Mouse (Mus musculus) spleen, adult 18-20 months (tissue): ENCODE measurements around the gene Tnk2.

Source experiments
- DNase-seq, 2 experiments: peaks; one replicate each; pipeline ENCODE4 v3.0.0; 2022; ENCODE audit warnings: mixed read lengths in 2 of 2

Gene Tnk2

GRCm38 (mm10) chr16:32643661-32644061 is at the start of gene Tnk2:
Tnk2 (plus strand) TSS chr16:32643874.
- peak; percentile 88 to 94 for DNase-seq

- DNase-seq: no peak
These were observed 49.8 kb upstream of the Tnk2 start for GRCm38 (mm10) chr16:32593916-32594315.

DNA sequence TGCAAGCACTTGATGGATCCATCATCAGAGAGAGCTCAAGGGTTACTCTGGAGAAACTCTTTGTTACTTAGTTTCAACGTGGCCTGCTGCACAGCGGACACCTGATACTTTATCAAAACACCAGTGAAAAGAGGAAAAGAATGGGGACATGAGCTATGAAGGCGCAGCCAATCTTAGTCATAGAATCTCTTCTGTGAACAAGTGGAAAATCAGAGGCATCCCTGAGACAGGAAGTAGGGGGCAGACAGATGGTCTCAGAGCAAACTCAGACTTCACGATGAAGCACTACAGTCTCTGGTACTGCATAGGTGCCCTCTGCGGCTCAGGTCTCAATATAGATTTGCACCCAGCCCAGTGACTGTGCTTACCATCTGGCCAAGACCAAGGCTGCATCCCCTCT is 49.0 kb upstream of the Tnk2 start:
- no peak for DNase-seq

DNA sequence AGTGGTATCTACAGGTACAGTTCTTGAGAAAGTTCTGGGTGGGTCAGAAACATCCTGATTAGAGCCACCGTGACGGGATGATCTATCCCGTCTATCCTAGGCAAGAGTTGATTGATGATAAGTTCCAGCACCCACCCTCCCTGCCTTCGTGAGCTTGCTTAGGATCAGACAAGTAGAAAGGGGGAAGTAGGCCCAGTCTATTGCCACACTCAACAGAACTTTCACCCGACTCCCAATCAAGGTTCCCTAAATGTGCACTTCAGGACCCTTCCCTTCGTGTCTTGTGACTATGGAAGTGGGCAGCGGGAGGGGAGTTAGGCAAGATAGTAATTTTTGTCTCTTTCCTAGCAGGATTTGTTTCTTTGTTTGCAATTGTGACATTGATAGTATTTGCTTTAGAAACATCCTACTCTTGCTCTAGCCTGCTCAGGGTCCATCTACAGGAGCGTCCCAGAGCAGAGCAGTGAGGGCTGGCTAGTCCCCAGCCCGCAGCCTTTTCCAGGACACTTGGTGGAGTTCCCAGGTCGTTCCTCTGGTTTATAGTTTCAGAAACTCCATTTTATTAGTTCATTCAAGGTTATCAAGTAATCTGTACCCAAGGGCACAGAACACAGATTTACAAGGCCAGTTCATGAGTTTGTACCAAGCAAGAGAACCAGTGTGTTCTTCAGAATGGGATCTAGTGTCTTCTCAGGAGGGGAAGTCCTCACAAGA is 48.4 kb upstream of the Tnk2 start:
- no peak for DNase-seq

DNA sequence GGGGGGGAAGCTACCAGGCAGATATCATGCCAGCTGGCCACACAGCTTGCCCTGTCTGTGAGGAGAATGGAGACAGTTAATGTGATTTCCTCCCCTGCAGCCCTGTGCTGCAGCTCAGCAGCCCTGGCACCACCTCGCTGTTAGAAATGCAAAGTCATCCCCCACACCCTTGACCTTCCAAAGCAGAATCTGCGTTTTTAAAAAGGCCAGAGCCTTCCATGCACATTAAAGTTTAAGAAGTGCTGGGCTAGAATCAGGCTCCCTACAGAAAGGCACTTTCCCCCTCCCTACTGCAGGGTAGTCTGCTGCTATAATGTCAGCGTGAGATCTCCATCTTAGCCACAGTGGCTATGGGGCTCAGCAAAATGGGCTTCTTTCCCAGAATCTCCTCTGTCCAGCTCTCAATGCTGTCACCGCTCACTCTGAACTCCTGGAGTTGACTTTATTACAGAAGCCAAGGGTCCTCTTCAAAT is 45.7 kb upstream of the Tnk2 start:
- no peak for DNase-seq

- DNase-seq: no peak
These were observed 44.5 kb upstream of the Tnk2 start for GRCm38 (mm10) chr16:32599151-32599550.

DNA sequence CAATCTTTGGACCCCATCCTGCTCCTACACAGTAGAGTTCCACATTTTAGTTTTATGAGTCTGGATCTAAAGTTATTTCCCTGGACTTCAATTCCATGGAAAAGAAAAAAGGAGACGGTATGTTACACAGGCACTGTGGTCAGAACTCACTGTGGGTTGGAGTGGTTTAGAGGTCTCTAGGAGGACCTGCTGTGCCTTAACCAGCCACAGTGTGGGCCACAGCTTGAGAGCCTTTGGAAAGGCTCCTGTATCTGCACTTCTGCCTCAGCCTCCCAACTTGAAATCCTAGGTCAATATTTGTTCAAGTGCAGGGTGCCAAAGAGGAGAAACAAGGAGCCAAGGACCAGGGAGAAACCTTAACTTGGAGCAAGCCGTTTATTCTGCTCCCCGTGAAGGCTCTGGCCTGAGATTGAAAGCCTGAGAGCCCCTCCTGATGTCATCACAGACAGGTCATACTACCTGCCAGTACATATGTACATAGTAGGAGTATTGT is 41.4 kb upstream of the Tnk2 start:
- no peak for DNase-seq

DNA sequence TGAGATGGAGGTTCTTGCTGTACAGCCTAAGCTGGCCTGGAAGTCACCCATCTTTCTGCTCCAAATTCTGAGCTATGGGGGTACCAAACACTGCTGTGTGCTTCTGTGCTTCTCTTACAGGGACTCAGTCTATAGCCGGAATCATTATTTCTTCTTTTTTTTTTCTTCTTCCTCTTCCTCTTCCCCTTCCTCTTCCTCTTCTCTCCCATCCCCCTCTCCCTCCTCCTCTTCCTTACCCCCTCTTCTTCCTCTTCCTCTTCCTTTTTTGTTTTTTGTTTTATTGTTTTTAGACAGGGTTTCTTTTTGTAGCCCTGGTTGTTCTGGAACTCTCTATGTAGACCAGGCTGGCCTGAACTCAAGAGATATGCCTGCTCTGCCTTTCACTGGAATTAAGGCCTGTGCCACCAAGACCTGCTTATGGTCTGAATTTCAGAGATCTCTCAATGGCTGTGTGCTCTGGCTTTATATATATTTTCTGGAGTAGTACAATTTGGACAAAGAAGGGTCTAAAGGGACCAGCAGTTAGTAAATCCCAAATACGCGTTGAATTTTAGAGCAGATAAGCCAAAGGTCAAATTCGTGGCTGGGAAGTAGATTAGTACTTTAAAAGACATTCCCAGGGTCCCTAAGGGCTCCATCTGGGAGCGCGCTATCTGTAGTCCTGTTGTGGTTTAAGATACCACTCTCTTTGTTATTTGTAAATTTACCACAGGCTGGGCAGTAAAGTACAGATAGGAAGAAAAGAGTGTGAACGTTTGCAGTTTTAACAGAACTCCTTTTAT is 35.9 kb upstream of the Tnk2 start:
- no peak for DNase-seq

GRCm38 (mm10) chr16:32608344-32608711 is 35.3 kb upstream of the Tnk2 start:
- DNase-seq: no peak

- DNase-seq: peak; percentile 94 to 96
These were observed 34.8 kb upstream of the Tnk2 start, which contains the start of gene Tfrc for GRCm38 (mm10) chr16:32608712-32609400. Tfrc (plus strand) TSS chr16:32608920.

DNA sequence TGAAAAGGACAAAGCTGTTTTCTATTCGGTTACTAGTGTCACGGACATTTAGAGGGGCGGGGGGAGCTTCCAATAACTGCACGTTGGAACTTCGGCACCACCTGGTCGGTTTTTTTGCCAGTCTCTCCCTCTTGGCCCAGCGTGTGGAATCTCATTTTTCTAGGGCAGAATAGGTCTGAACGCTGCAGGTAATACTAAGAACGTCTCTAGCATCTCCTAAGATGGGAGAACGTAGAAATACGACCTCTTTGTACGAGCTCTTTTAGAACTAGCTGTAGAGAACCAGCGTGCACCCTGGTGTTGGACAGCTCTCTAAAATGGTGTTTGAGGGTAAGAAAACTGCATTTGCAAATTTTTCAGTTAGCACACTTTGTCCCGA is 34.3 kb upstream of the Tnk2 start:
- no peak for DNase-seq

DNA sequence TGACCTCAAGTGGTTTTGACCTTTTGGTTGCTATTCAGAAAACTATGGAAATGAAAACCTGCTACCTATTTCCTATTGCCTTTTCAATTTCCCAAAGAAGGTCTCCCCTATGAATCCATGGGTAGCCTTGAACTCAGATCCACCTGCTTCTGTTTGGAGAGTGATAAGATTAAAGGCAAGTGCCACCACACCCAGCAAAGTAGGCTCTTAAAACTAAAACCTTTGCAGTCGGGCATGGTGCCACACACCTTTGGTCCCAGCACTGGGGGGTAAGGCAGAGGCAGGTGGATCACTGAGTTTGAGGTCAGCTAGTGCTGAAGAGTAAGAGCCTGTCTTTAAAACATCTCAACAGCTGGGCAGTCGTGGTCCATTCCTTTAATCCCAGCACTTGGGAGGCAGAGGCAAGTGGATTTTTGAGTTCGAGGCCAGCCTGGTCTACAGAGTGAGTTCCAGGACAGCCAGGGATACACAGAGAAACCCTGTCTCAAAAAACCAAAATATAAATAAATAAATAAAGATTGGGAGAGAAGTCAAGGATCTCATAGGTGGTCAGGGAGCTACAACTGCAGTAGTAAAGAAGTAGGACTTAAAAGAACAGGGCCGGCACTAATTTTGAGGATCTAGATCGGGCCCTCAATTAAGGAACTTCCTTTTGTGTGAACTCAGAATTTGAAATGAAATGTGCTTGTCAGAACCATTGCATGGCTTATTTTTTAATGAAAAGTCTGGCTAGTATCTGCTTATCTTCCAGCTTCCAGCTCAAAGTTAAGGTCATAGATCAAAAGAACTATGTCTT is 33.0 kb upstream of the Tnk2 start:
- no peak for DNase-seq

DNA sequence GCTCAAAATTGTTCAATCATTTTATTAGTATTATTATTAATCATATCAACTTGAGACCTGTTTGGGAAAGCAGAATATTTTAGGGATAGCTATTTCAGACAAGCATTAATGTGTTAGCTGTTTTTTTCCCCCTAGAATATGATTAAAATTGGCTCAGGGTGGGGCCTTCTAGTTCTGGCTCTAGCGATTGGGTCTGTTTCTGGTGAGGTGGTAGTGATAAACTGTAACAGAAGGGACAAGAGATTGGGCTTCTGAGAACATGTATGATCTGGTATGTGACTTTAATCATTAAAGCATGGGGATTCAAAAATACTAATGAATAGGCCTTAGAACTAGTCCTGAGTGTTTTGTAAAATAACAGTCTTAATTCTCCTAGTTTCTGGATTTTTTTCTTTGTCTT is 31.6 kb upstream of the Tnk2 start:
- DNase-seq: no peak

GRCm38 (mm10) chr16:32613269-32613834 is 30.3 kb upstream of the Tnk2 start:
- DNase-seq: no peak

DNA sequence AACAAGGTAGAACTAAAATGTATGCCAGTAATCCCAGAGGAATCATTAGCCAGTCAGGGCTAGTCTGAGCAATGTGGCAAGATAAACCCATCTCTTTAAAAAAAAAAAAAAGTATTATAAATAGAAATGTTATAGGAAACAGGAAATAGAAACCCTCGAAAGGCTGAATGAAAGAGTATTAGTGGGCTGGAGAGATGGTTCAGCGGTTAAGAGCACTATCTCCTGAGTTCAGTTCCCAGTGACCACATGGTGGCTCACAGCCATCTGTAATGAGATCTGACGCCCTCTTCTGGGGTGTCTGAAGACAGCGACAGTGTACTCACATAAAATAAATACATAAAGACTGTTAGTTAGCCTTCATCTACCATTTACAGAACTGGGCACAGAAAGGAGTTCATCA is 29.6 kb upstream of the Tnk2 start:
- no peak for DNase-seq

DNA sequence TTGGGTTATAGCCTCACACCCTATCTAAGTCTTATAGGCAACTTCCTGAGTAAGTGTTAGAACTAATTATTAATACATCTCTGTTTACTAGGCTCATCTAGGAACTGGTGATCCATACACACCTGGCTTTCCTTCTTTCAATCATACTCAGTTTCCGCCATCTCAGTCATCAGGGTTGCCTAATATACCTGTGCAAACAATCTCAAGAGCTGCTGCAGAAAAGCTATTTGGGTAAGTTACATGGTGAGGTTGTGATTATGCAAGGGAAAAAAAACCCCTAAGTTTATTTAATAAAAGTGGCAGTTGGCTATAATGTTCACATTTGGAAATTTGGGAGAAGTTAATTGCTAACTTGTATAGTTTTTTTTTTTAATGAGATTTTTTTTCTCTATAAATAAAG is 24.7 kb upstream of the Tnk2 start:
- DNase-seq: no peak

DNA sequence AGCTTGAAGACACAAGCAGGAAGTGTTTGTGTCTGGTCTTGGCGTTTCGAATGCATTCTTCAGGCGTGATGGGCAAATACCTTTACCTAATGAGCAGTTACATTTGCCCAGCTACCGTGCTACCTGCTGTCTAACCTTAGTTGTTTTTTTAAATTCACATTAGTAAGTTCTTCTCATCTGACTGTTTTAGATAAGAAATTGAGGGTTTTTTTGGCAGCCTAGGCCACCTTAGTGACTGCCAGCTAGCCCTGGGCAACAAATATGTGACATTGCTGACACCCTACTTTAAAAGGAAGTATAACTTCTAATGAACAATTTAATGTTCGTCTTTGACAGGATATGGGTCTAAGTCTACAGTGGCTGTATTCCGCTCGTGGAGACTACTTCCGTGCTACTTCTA is 15.5 kb upstream of the Tnk2 start:
- no peak for DNase-seq

DNA sequence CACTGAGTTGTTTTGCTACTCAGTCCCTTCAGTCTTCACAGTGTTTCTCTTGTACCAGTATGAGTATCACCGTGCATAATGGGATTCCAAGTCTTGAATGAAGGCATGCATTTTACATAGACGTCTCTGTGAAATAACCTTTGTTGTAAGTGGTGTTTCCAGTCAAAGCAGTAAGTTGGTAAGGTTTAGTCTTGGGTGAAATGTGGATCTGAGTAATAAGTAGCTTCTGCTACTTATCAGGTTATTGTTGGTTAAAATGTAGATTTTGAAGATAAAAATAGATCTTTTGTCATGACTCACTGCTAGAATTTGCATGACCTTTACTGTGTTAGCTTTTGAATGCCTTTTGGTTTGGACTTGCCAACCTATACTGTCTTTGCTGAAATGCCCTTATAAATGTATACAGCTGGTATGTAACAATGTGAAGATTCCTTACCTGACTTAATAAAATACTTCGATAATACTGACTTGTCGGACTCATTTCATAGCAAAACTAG is 11.3 kb upstream of the Tnk2 start:
- DNase-seq: no peak

GRCm38 (mm10) chr16:32633486-32634012 is 10.1 kb upstream of the Tnk2 start:
- no peak for DNase-seq

DNA sequence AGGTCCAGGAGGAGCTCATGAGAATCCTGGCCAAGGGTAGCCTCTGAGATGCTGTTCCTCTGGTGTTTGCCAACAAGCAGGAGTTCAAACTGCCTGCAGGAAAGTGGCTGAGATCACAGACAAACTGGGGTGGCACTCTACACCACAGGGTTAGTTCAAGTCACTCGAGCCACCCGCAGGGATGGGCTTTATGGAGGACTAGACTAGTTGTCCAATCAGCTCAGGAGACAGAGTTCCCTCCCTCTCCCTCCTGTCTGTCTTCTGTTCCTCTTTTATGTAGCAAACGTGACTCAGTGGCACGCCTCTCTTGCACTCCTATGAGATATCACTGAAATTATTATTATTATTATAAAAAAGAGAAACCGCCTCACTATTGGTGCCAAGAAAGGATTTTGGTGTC is 9.5 kb upstream of the Tnk2 start:
- DNase-seq: no peak

DNA sequence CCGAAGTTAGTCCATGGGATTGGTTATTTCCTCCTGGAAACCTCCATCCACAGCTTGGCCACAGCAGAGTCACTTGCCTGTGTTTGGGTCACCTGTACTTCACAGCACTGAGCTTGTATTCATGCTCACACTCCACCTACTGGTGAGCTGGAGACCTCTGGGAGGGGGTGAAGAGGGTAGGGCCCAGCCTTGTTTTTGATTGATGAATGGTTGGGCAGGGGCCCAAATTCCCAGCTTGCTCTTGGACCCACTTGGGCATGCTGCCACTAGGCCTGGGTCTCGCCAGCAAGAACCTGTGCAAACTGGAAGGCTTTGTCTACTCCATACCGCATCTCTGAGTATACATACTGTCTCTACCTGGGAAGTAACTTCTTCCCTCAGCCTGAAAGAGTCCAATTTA is 8.4 kb upstream of the Tnk2 start:
- no peak for DNase-seq

DNA sequence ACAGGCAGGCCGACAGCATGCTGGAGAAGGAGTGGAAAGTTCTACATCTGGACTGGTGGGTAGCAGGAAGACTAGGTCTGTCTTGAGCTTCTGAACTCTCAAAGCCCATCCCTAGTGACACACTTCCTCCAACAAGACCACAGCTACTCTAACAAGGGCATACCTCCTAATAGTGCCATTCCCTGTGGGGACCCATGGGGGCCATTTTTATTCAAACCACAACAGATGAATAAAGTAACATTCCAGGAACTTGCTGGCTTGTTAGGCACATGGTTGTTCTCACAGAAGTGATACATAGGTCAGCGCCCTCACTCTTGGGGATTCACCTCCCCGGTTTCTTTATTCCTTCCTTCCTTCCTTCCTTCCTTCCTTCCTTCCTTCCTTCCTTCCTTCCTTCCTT is 7.3 kb upstream of the Tnk2 start:
- DNase-seq: no peak
